Mouse (Mus musculus) lung, adult 2 months (tissue): Measurements from ENCODE around the gene Zbtb16.

Experiments
- CTCF ChIP-seq: fragments of 200-500 bp; IDR thresholded peaks from 2 replicates; pipeline ENCODE4 v1.5.1; 2011; ENCODE audit warnings: mild to moderate bottlenecking, low read length, control low read depth; ENCODE audit not compliant: insufficient read depth
- POLR2A ChIP-seq: fragments of 200-500 bp; IDR thresholded peaks from 2 replicates; pipeline ENCODE4 v1.6.1; 2011; ENCODE audit warnings: low read depth, mild to moderate bottlenecking, control low read depth, low read length, borderline replicate concordance; ENCODE audit errors: extremely low read depth

DNA sequence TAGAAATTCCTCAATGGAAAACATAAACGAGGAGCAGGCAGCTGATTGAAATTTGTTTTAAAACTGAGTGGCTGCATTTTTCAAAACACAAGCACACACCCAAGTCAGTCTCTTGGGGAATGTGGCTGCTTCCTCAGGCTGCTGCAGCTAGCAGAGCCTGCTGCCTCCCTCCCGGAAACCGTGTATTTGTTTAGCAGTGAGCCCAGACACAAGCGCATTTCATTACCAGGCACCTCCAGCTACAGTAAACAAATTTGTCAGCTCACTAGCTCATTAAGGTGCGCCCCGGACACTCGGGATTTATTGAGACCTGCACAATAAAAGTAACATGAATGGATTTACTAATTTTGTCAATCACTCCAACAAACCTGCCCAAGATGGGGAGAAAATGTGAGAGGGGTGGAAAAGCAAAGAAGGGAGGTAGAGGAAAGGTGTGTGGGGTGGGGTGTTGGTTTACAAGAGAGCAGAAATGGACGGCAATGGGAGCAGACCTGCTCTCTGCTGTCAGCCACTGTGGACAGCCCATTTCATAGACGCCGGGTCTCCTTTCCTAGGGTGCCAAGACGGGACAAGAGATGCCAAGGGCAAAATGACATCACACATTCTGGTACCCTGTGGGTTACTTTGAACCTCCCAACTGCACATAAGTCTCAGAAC, 161.5 kb downstream of the Zbtb16 start:
- TF ChIP-seq CTCF = no peak
- no peak for TF ChIP-seq POLR2A
